Mouse (Mus musculus): ENCODE data around the gene Ccp110.

DNA sequence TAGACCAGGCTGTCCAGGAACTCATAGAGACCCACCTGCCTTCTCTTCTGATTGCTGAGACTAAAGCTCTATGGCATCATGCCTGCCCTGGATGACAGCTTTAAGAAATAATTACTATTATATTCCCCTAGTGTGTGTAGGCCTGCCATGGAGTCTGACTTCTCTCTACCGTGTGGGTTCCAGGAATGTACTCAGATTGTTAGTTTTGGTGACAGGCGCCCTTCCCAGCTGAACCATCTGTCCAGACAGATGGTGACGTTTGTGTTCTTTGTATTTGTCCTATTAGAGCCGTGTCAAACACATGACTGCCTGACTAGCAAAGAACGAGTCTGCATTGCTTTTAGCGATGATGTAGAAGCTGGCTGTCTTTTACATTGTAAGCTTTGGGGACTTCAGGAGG, 66.2 kb downstream of the Ccp110 start:
- TF ChIP-seq GATA1 (IDR thresholded peaks at IDR 0.05; ENCODE audit: borderline replicate concordance, low read length) = no peak
- TF ChIP-seq FLI1 (IDR thresholded peaks at IDR 0.05; ENCODE audit: low read length) = no peak

Measured in megakaryocyte, embryonic 14.5 days (primary cell).